Mouse (Mus musculus): ENCODE results near the gene Lipn. TPM values are rescaled to one million over a fixed set of nuclear protein-coding genes. Genes with fewer than 3 reads are reported as not detected.

Lipn gene
- not detected in 2 replicates for polyA plus RNA-seq (2012; rRNA removed)

DNA sequence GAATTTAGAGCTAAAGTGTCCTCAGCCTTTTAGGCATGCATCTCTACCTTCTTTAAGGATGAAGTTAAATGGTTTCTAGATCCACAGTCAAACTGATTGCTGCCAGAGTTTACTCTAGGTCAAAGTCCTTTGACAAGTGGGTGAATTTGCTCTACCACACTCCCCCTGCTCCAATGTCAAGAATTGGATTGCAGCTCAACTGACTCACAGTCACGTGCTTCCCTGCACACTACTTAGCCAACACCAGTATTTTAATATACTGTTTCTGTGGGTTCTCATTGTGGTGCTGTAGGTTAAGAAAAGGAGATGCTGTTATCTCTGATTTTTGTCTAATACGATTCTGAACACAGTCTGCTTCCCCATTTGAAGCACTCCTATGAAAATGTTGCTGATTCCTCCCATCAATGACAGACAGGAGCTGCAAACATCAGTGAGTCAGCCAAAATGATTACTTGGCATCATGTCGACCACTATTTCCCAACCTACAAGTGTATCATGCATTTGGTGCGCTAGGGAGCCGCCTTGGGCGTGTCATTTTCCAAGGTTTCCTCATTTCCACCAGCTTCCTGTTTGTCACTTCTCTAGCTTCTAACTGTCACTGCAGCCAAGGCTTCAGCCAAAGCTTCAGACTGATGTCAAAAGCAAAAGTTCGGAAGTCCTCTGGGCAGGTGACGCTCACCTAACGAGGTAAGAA, at the start of gene Lipn:
Gene Lipn (plus strand): TSS at position 580 of the 694 bp plus-strand sequence.
- no peak for TF ChIP-seq POLR2A (IDR thresholded peaks at IDR 0.05; ENCODE audit: borderline replicate concordance, extremely low read depth, insufficient read depth, insufficient read length, poor library complexity, severe bottlenecking)
- TF ChIP-seq CTCF (IDR thresholded peaks at IDR 0.05; ENCODE audit: borderline replicate concordance, extremely low read depth, insufficient read depth, insufficient read length), result no peak
- no peak for DNase-seq (ENCODE audit: low read depth)

DNA sequence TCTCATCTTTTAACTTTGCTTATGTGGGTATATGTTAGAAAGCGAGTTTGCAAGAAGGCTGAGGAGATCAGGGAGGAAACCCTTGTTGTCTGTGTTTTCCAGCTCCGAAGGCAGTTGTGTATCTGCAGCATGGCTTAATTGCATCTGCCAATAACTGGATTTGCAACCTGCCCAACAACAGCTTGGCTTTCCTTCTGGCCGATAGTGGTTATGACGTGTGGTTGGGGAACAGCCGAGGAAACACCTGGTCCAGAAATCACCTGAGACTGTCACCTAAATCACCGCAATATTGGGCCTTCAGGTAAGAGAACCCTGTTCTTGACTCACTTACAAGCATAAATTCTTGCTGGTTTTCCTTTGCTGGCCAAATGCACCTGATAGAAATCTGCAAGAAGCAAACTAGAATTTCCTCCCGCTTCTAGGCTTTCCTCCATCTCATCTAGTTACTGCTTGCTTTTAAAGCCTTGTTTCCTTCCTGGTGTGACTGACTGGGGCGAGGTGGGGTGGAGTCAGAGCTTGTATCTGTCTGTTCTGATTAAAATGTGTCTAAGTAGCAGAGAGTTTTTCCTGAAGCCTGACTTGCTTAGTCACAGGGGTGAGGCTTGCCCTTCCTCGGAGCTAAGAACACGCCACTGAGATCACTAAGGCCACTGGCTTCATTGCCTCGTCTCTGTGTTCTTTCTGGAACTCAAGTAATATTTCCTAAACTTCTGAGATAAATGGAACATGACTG, 45.6 kb upstream of the Lipn start:
- no peak for DNase-seq (ENCODE audit: low read depth)
- no peak for TF ChIP-seq POLR2A (IDR thresholded peaks at IDR 0.05; ENCODE audit: borderline replicate concordance, extremely low read depth, insufficient read depth, insufficient read length, poor library complexity, severe bottlenecking)
- TF ChIP-seq CTCF (IDR thresholded peaks at IDR 0.05; ENCODE audit: borderline replicate concordance, extremely low read depth, insufficient read depth, insufficient read length), result no peak

- DNase-seq (ENCODE audit: low read depth), result peak; percentile 48
- TF ChIP-seq CTCF (IDR thresholded peaks at IDR 0.05; ENCODE audit: borderline replicate concordance, extremely low read depth, insufficient read depth, insufficient read length) (peak; percentile 23; the same call in 1 of the 2 replicates), POLR2A (IDR thresholded peaks at IDR 0.05; ENCODE audit: borderline replicate concordance, extremely low read depth, insufficient read depth, insufficient read length, poor library complexity, severe bottlenecking) (no peak)
Measured at GRCm38 (mm10) chr19:34022759-34023158, 44.4 kb upstream of the Lipn start.

DNA sequence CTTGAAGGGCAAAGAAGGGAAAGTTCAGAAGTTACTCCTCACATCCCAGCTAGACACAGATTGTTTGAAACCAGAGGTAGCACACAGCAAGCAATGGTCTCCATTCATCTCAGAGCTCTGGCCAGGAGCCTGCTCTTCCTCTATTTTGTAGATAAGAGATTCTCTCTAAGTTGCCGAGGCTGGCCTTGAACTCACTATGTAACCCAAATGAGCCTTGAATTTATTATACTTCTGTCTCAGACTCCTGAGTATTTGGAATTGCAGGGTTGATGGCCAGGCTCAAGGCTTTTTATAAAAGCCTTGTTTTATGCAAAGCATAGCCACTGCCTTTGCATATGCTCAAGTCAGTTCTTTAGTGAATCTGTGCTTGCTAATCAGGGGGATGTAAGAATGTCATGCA, 27.4 kb upstream of the Lipn start:
- no peak for DNase-seq (ENCODE audit: low read depth)
- no peak for TF ChIP-seq POLR2A (IDR thresholded peaks at IDR 0.05; ENCODE audit: borderline replicate concordance, extremely low read depth, insufficient read depth, insufficient read length, poor library complexity, severe bottlenecking)
- no peak for TF ChIP-seq CTCF (IDR thresholded peaks at IDR 0.05; ENCODE audit: borderline replicate concordance, extremely low read depth, insufficient read depth, insufficient read length)

DNA sequence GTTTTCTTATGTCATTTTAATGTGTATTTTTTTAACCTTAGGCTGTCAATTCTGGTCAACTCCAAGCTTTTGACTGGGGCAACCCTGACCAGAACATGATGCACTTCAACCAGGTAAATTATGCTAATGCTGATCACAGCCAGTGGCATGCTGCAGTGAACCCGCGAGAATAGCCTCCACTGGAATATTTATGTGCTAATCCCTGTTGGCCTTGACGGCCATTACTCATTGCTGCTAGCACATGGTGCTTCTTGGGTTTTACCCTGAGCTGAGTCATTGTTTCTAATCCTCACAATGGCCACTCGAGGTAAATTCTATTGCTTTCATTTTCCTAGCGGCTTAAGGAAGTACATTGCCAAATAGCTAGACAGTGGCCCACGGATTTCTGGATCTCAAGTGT, 24.1 kb upstream of the Lipn start:
- peak; percentile 14 for DNase-seq (ENCODE audit: low read depth)
- TF ChIP-seq CTCF (IDR thresholded peaks at IDR 0.05; ENCODE audit: borderline replicate concordance, extremely low read depth, insufficient read depth, insufficient read length), result no peak
- no peak for TF ChIP-seq POLR2A (IDR thresholded peaks at IDR 0.05; ENCODE audit: borderline replicate concordance, extremely low read depth, insufficient read depth, insufficient read length, poor library complexity, severe bottlenecking)

DNA sequence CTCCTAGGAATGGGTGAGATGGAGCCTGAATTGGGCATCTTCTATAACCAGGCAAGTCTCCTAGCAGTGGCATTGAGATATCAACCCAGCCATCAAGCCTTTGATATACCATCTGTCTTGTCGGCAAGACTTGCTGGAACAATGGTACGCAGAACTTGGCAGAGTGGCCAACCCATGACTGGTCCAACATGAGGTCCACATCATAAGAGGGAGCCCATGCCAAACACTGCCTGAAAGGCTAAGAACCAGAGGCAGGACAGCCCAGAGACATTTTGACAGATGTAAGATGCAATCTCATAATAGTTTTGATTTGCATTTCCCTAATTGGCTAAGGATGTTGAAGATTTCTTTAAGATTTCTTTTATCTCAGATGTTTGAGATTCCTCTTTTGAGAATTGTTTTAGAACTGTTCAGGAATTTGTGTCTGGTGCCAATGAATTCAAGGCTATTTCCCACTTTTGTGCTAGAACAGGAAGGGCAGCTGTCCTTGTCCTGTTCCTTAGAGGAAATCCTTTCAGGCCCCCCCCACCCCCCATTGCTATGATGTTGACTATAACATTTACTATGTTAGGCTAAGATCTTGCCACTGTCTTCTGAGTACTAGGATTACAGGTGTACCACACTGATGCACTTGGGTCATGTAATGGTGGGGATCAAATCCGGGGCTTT, 17.7 kb upstream of the Lipn start:
- TF ChIP-seq CTCF (IDR thresholded peaks at IDR 0.05; ENCODE audit: borderline replicate concordance, extremely low read depth, insufficient read depth, insufficient read length) (no peak), POLR2A (IDR thresholded peaks at IDR 0.05; ENCODE audit: borderline replicate concordance, extremely low read depth, insufficient read depth, insufficient read length, poor library complexity, severe bottlenecking) (no peak)
- DNase-seq (ENCODE audit: low read depth), result no peak

DNA sequence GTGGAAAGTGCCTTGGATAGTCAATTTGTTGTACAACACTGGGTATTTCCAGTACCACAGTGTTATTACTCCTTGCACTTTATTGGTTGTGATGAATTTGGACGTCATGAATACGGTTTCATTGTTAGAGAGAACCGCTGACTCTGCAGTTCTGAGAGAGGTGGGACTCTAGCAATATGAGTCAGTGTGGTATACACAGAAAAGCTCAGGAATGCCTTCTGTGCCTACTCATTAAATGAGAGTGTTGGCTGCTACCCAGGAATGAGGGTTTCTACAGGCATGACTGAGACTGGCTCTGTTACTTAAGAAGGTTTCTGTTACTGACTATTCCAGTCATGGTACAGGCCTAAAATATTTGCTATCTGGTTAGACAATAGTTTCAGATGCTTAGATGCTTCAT, 15.7 kb upstream of the Lipn start:
- no peak for TF ChIP-seq CTCF (IDR thresholded peaks at IDR 0.05; ENCODE audit: borderline replicate concordance, extremely low read depth, insufficient read depth, insufficient read length)
- no peak for TF ChIP-seq POLR2A (IDR thresholded peaks at IDR 0.05; ENCODE audit: borderline replicate concordance, extremely low read depth, insufficient read depth, insufficient read length, poor library complexity, severe bottlenecking)
- DNase-seq (ENCODE audit: low read depth), result peak; percentile 25

DNA sequence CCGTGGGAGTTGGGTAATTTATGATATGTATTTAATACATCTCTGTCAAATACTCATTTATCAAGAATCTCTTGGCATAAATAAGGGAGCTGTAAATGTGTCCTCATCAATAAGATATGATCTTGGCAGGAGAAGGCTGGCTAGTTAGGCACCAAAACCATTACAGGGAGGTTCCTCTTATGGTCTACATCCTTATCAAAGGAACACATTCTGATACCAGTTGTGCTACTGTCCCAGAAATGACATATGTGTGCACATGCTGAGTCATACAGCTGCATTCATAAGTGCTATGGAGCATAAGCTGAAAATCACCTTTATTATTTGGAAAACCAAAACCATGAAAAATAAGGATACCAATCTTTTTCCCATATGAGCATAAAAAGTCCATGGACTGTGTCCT, 3.6 kb upstream of the Lipn start:
- no peak for DNase-seq (ENCODE audit: low read depth)
- TF ChIP-seq CTCF (IDR thresholded peaks at IDR 0.05; ENCODE audit: borderline replicate concordance, extremely low read depth, insufficient read depth, insufficient read length), result no peak
- TF ChIP-seq POLR2A (IDR thresholded peaks at IDR 0.05; ENCODE audit: borderline replicate concordance, extremely low read depth, insufficient read depth, insufficient read length, poor library complexity, severe bottlenecking), result no peak

GRCm38 (mm10) chr19:34064059-34064458, 3.1 kb upstream of the Lipn start:
- DNase-seq (ENCODE audit: low read depth), result no peak
- TF ChIP-seq CTCF (IDR thresholded peaks at IDR 0.05; ENCODE audit: borderline replicate concordance, extremely low read depth, insufficient read depth, insufficient read length) (no peak), POLR2A (IDR thresholded peaks at IDR 0.05; ENCODE audit: borderline replicate concordance, extremely low read depth, insufficient read depth, insufficient read length, poor library complexity, severe bottlenecking) (no peak)

- no peak for TF ChIP-seq CTCF (IDR thresholded peaks at IDR 0.05; ENCODE audit: borderline replicate concordance, extremely low read depth, insufficient read depth, insufficient read length)
- no peak for TF ChIP-seq POLR2A (IDR thresholded peaks at IDR 0.05; ENCODE audit: borderline replicate concordance, extremely low read depth, insufficient read depth, insufficient read length, poor library complexity, severe bottlenecking)
- DNase-seq (ENCODE audit: low read depth), result no peak
Measured at GRCm38 (mm10) chr19:34074239-34074638, 7.1 kb downstream of the Lipn start.

GRCm38 (mm10) chr19:34078130-34078529, 11.0 kb downstream of the Lipn start:
- TF ChIP-seq CTCF (IDR thresholded peaks at IDR 0.05; ENCODE audit: borderline replicate concordance, extremely low read depth, insufficient read depth, insufficient read length) (no peak), POLR2A (IDR thresholded peaks at IDR 0.05; ENCODE audit: borderline replicate concordance, extremely low read depth, insufficient read depth, insufficient read length, poor library complexity, severe bottlenecking) (no peak)

More at GRCm38 (mm10) chr19:34078130-34078529, 11.0 kb downstream of the Lipn start:
- no peak for DNase-seq (ENCODE audit: low read depth)

All from brain, embryonic 14.5 days (tissue).